In the genomic region with DNA sequence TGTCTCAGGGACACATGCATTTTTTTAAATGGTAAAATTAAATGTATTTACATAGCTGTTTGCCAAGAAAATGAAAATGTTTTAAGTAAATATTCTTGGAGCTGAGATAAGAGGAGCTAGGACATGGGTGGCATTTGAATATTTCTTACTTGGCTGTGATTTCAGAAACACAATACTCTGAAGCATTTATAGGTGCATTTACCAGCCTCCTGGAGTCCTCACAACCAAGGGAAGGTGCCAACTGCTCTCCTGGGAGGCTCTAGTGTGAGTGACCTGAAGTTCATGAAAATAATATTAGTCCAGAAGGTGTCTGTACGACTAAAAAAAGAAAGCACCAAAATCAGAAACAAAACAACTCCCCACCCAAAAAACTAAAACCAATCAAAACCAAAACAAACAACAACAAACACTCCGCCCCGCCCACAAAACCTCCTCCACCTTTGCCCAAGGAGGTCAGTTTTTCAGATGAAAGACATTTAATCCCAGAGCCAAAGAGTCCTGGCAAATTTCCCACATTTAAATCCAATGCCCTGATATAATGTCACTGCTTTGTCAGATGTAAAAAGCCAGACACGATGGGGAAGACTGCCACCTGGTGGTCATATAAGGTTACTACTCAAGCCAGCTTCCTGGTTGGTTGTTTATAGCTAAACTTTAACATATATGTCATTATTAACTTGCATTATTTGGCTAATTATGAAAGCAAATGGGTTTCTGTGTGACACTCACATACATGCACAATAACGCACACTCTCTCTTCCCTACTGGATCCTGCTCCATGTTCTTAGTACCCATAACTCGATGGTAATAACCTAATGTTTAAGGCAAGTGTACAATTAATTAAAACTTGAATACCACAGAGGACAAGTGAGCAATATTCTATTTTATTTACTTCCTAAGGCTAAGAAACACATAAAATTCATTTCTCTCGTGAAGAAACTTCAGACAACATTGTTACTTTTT, we compare ENCODE assay signal across 8 mouse cellular contexts.
DNase-seq lines count a peak whose midpoint lies in the region; ATAC-seq and TF ChIP-seq lines count a peak whose summit lies in the region.

No protein-coding gene starts in this region.

- no peak overlapping the region for H3K4me3 ChIP-seq in MEL (ENCODE audit: control insufficient read depth in 1 of 2, insufficient read depth in 1 of 2, low read depth in 2 of 2, low read length in 2 of 2)
- H3K4me3 ChIP-seq in limb, embryonic 11.5 days (ENCODE audit: low read depth, low read length): no peak overlapping the region
- no peak overlapping the region for H3K4me3 ChIP-seq in neural tube, embryonic 11.5 days (ENCODE audit: low read depth, low read length)

- H3K9ac ChIP-seq in MEL (ENCODE audit: control insufficient read depth, low read depth, low read length, poor library complexity, severe bottlenecking): no peak overlapping the region
- no peak overlapping the region for H3K9ac ChIP-seq in limb, embryonic 11.5 days (ENCODE audit: low read length)
- no peak overlapping the region for H3K9ac ChIP-seq in neural tube, embryonic 11.5 days (ENCODE audit: low read length)

- TF ChIP-seq POLR2A in MEL (IDR thresholded peaks at IDR 0.05; ENCODE audit: control insufficient read depth in 1 of 2, insufficient read depth in 1 of 2, low read depth in 1 of 2, low read length in 2 of 2, poor library complexity in 1 of 2): no peak

- no peaks in the 10 kb centered on the region for H3K36me3 ChIP-seq in MEL (ENCODE audit: control insufficient read depth in 1 of 2, insufficient read depth in 2 of 2, low read length in 2 of 2)
- H3K36me3 ChIP-seq in limb, embryonic 11.5 days (ENCODE audit: control insufficient read depth, insufficient read depth, low read length): no peaks in the 10 kb centered on the region
- H3K36me3 ChIP-seq in neural tube, embryonic 11.5 days (ENCODE audit: control insufficient read depth, insufficient read depth, low read length): no peaks in the 10 kb centered on the region

- no peak overlapping the region for H3K4me2 ChIP-seq in limb, embryonic 11.5 days (ENCODE audit: low read depth, severe bottlenecking)
- H3K4me2 ChIP-seq in neural tube, embryonic 11.5 days (ENCODE audit: low read depth): no peak overlapping the region

- H3K27ac ChIP-seq in MEL (ENCODE audit: control insufficient read depth, low read depth, low read length): no peak overlapping the region
- no peak overlapping the region for H3K27ac ChIP-seq in limb, embryonic 11.5 days (replicated peaks; ENCODE audit: low read depth, low read length)
- no peak overlapping the region for H3K27ac ChIP-seq in neural tube, embryonic 11.5 days (ENCODE audit: low read depth, low read length)

- no peaks in the 10 kb centered on the region for H3K79me2 ChIP-seq in MEL (ENCODE audit: control insufficient read depth, insufficient read depth, low read length, poor library complexity)

- no peaks in the 10 kb centered on the region for H3K9me3 ChIP-seq in MEL (replicated peaks; ENCODE audit: insufficient read depth, low read length)
- H3K9me3 ChIP-seq in limb, embryonic 11.5 days (ENCODE audit: control insufficient read depth, low read length): no peaks in the 10 kb centered on the region
- no peaks in the 10 kb centered on the region for H3K9me3 ChIP-seq in neural tube, embryonic 11.5 days (ENCODE audit: control insufficient read depth, low read length)

- H3K4me1 ChIP-seq in MEL (ENCODE audit: control insufficient read depth in 1 of 2, insufficient read depth in 2 of 2, low read length in 2 of 2): no peaks in the 10 kb centered on the region
- H3K4me1 ChIP-seq in limb, embryonic 11.5 days (ENCODE audit: control insufficient read depth, insufficient read depth, low read length): no peaks in the 10 kb centered on the region
- H3K4me1 ChIP-seq in neural tube, embryonic 11.5 days (ENCODE audit: control insufficient read depth, insufficient read depth, low read length): no peaks in the 10 kb centered on the region

- DNase-seq in 3T3-L1 (ENCODE audit: low read depth, low spot score) (peak; percentile 85), MEL (ENCODE audit: low read depth, low spot score) (peak; percentile 57)
- peak; percentile 39 for DNase-seq in cerebellum, adult 8-10 months
- peak; percentile 51 for DNase-seq in kidney, adult 9 months
- DNase-seq in limb, embryonic 11.5 days (ENCODE audit: low spot score): peak; percentile 77
- peak; percentile 48 for DNase-seq in neural tube, embryonic 11.5 days (ENCODE audit: low spot score)
- DNase-seq in thymus, postnatal 14 days: peak; percentile 66

- no peak for TF ChIP-seq EP300 in MEL (IDR thresholded peaks at IDR 0.05; ENCODE audit: low read depth in 1 of 2, low read length in 2 of 2)

- peak; percentile 59 to 84 (median 71); a peak in 5 of 6 replicates for TF ChIP-seq CTCF in MEL (IDR thresholded peaks at IDR 0.05 in 2 of 3, conservative IDR thresholded peaks at IDR 0.05 in 1 of 3; ENCODE audit: control insufficient read depth in 1 of 3, insufficient read depth in 1 of 3, low read depth in 2 of 3, low read length in 3 of 3, poor library complexity in 1 of 3, severe bottlenecking in 1 of 3)

- peak; percentile 71 for TF ChIP-seq RAD21 in MEL (IDR thresholded peaks at IDR 0.05; ENCODE audit: low read depth, low read length)

- no peaks in the 10 kb centered on the region for H3K27me3 ChIP-seq in MEL (ENCODE audit: control insufficient read depth in 1 of 2, insufficient read depth in 2 of 2, low read length in 2 of 2)
- H3K27me3 ChIP-seq in limb, embryonic 11.5 days (ENCODE audit: control insufficient read depth, insufficient read depth, low read length): no peaks in the 10 kb centered on the region
- H3K27me3 ChIP-seq in neural tube, embryonic 11.5 days (ENCODE audit: control insufficient read depth, insufficient read depth, low read length): no peaks in the 10 kb centered on the region

- WGBS in limb, embryonic 11.5 days: 33% methylated on average over 7 of the region's 7 CpGs
- 37% methylated on average over 7 of the region's 7 CpGs for WGBS in neural tube, embryonic 11.5 days

- peak; percentile 84 for ATAC-seq in frontal cortex, adult (ENCODE audit: low TSS enrichment)
- ATAC-seq in limb, embryonic 11.5 days (ENCODE audit: insufficient number of reproducible peaks, low FRiP score, low TSS enrichment, low read depth): 0 out of 2 replicates have a peak, but pooled peaks have one; percentile 31
- peak; percentile 58; the same call in 1 of the 2 replicates for ATAC-seq in neural tube, embryonic 11.5 days (ENCODE audit: insufficient read depth, low FRiP score, low TSS enrichment)

TF ChIP-seq in MEL, 35 proteins besides CTCF, POLR2A, EP300 and RAD21:
- TF ChIP-seq E2F4 (IDR thresholded peaks at IDR 0.05; ENCODE audit: borderline replicate concordance, low read depth, low read length) (no peak), TCF12 (IDR thresholded peaks at IDR 0.05; ENCODE audit: low read depth, low read length) (no peak), TAL1 (IDR thresholded peaks at IDR 0.05; ENCODE audit: low read length) (no peak), POLR2AphosphoS5 (IDR thresholded peaks at IDR 0.05; ENCODE audit: borderline replicate concordance, low read depth, low read length) (no peak), POLR2AphosphoS2 (IDR thresholded peaks at IDR 0.05; ENCODE audit: low read length) (no peak), ELF1 (IDR thresholded peaks at IDR 0.05; ENCODE audit: low read depth, low read length) (0 out of 2 replicates have a peak, but pooled peaks have one; percentile 28), ZNF384 (IDR thresholded peaks at IDR 0.05; ENCODE audit: low read depth, low read length) (no peak), TBP (IDR thresholded peaks at IDR 0.05; ENCODE audit: low read depth, low read length) (no peak), MAX (IDR thresholded peaks at IDR 0.05; ENCODE audit: low read length) (no peak), GABPA (IDR thresholded peaks at IDR 0.05; ENCODE audit: low read depth, low read length) (no peak), ZC3H11A (IDR thresholded peaks at IDR 0.05; ENCODE audit: low read depth, low read length) (peak; percentile 66), HCFC1 (IDR thresholded peaks at IDR 0.05; ENCODE audit: low read depth, low read length) (no peak), SMC3 (IDR thresholded peaks at IDR 0.05; ENCODE audit: low read depth, low read length) (peak; percentile 81), USF1 (IDR thresholded peaks at IDR 0.05; ENCODE audit: low read depth, low read length) (no peak)
TF ChIP-seq in MEL: peak in this region for 3.

Comparison
In these comparisons a context has a peak if more than half of its experiments do, and no peak if none do; other contexts are left out.
1. ATAC-seq: peak in every context shown above with its lines; median percentile 84 in frontal cortex, adult; 58 in neural tube, embryonic 11.5 days; 31 in limb, embryonic 11.5 days.